Mouse (Mus musculus) ES-Bruce4 (cell line): Measurements from ENCODE around the gene Lrba.

ENCODE experiments used
- CTCF ChIP-seq: IDR thresholded peaks from one replicate; pipeline ENCODE4 v1.8.1; 2011; ENCODE audit warnings: low read depth, low read length
- EP300 ChIP-seq: IDR thresholded peaks from 2 replicates; pipeline ENCODE4 v1.6.1; 2011; ENCODE audit warnings: low read depth, low read length; ENCODE audit not compliant: insufficient read depth
- POLR2A ChIP-seq: IDR thresholded peaks from one replicate; pipeline ENCODE4 v1.8.1; 2011; ENCODE audit warnings: low read length; ENCODE audit not compliant: insufficient read depth

DNA sequence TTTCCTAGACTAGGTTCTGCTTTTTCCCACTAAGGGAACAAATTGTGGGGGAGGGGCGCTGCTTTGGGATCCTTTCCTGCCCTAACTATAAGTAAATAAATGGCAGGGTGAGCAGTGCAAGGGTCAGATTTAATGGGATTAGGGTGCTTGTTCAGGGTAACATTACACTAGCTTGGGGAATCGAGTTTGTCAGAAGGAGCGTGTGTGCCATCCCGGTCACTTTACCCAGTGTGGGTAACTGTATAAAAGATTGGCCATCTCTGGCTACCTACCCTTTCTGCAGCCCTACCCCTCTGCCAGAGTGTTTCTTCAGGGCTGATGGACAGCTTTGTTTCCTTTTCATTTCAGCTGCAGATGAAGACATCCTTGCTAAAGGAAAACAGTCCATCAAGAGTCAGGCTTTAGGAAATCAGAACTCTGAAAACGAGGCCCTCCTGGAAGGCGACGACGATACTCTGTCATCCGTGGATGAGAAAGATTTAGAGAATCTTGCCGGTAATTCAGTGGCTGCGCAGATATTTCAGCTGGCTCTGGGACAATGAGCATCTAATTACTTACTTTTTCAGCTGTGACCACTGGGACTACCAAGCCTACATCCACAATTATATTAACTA is 315.2 kb downstream of the Lrba start:
- no peak for TF ChIP-seq CTCF
- TF ChIP-seq POLR2A = no peak
- TF ChIP-seq EP300 = no peak
